Mouse (Mus musculus): Measurements from ENCODE around the gene Elk3.

Gene Elk3

GRCm38 (mm10) chr10:93293621-93294020 lies 17.3 kb downstream of the Elk3 start:
- DNase-seq (ENCODE audit: low spot score) = no peak

- peak; percentile 45 for DNase-seq (ENCODE audit: low spot score)
Observed at GRCm38 (mm10) chr10:93291843-93292242, 19.1 kb downstream of the Elk3 start.

GRCm38 (mm10) chr10:93291352-93291751 lies 19.6 kb downstream of the Elk3 start:
- DNase-seq (ENCODE audit: low spot score) = no peak

GRCm38 (mm10) chr10:93289404-93289803 lies 21.5 kb downstream of the Elk3 start:
- DNase-seq (ENCODE audit: low spot score) = no peak

GRCm38 (mm10) chr10:93288336-93288735 lies 22.6 kb downstream of the Elk3 start:
- no peak for DNase-seq (ENCODE audit: low spot score)

GRCm38 (mm10) chr10:93287551-93288145 lies 23.3 kb downstream of the Elk3 start:
- DNase-seq (ENCODE audit: low spot score) = no peak

- DNase-seq (ENCODE audit: low spot score) = no peak
Observed at GRCm38 (mm10) chr10:93285489-93285888, 25.4 kb downstream of the Elk3 start.

- no peak for DNase-seq (ENCODE audit: low spot score)
Observed at GRCm38 (mm10) chr10:93283258-93283657, 27.7 kb downstream of the Elk3 start.

- DNase-seq (ENCODE audit: low spot score) = no peak
Observed at GRCm38 (mm10) chr10:93282526-93282964, 28.4 kb downstream of the Elk3 start.

- DNase-seq (ENCODE audit: low spot score) = no peak
Observed at GRCm38 (mm10) chr10:93281092-93281491, 29.8 kb downstream of the Elk3 start.

GRCm38 (mm10) chr10:93280586-93280985 lies 30.3 kb downstream of the Elk3 start:
- no peak for DNase-seq (ENCODE audit: low spot score)

- no peak for DNase-seq (ENCODE audit: low spot score)
Observed at GRCm38 (mm10) chr10:93279062-93279461, 31.9 kb downstream of the Elk3 start.

- DNase-seq (ENCODE audit: low spot score) = no peak
Observed at GRCm38 (mm10) chr10:93278361-93278760, 32.6 kb downstream of the Elk3 start.

GRCm38 (mm10) chr10:93276857-93277256 lies 34.1 kb downstream of the Elk3 start:
- no peak for DNase-seq (ENCODE audit: low spot score)

GRCm38 (mm10) chr10:93276349-93276763 lies 34.6 kb downstream of the Elk3 start:
- no peak for DNase-seq (ENCODE audit: low spot score)

- DNase-seq (ENCODE audit: low spot score) = no peak
Observed at GRCm38 (mm10) chr10:93275212-93276136, 35.5 kb downstream of the Elk3 start.

- no peak for DNase-seq (ENCODE audit: low spot score)
Observed at GRCm38 (mm10) chr10:93274277-93274696, 36.6 kb downstream of the Elk3 start.

- no peak for DNase-seq (ENCODE audit: low spot score)
Observed at GRCm38 (mm10) chr10:93272986-93273982, 37.7 kb downstream of the Elk3 start.

GRCm38 (mm10) chr10:93271831-93272230 lies 39.1 kb downstream of the Elk3 start:
- no peak for DNase-seq (ENCODE audit: low spot score)

GRCm38 (mm10) chr10:93270889-93271460 lies 40.0 kb downstream of the Elk3 start:
- no peak for DNase-seq (ENCODE audit: low spot score)

GRCm38 (mm10) chr10:93269744-93270143 lies 41.2 kb downstream of the Elk3 start:
- DNase-seq (ENCODE audit: low spot score) = no peak

GRCm38 (mm10) chr10:93268339-93268738 lies 42.6 kb downstream of the Elk3 start:
- no peak for DNase-seq (ENCODE audit: low spot score)

Data from spleen, adult 12 weeks (tissue).